Mouse (Mus musculus): ENCODE results near the gene Six2.
"Not testable (repeated sequence)": the region's sequence is repeated elsewhere in the genome, so short reads cannot be mapped to it uniquely, and the experiment has no call there.

The Six2 gene

DNA sequence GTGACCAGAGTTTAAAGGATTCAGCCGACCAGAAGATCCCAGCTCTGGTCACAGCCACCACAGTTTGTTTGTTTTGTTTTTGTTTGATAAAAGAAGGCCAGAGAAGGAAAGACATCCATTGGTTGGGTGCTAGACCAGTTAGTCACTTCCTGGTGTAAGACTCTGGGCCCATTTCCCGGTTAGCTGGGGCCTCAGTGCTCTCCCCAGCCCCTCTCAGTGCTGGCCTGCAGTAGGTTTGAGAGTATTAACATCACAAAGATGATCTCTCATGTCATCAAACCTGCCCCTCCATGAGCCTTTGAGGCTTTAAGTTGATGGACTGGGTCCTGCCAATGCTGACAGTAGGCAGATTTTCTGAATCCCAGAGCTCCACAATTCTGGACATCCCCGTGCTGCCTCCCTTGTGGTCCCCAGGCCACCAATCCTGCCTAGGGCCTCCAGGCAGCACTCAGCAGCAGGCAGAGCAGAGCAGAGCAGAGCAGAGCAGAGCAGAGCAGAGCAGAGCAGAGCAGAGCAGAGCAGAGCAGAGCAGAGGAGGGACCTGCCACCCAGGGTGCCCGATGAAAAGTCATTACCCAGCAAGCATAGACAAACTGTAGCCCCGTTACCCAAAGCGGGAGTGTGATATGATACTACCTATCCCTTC lies 2.4 kb upstream of the Six2 start:
- DNase-seq (ENCODE audit: low spot score), result no peak

DNA sequence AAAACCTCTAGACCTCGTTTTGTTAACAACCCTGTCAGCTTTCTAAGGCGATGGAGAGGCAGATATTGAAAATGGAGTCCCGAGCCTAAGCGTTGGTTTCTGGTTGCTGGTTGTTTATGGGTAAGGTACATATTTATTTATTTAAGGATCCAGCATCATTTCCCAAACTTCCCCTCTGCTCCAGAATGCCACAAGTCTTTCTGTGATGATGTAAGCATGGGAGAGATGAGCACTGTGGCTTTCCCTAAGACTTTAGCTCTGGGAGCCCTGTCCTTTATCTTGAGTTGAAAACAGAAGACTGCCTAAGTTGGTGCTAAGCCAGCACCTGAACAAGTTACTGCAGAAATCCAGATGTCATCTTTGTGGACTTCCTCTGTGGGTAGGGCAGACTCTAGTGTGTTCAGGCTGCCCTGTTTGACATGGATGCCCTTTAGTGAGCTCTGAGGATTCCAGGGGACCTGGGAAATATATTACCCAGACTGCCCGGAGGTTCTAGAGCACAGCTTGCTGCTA lies 1.8 kb upstream of the Six2 start:
- DNase-seq (ENCODE audit: low spot score), result no peak

DNA sequence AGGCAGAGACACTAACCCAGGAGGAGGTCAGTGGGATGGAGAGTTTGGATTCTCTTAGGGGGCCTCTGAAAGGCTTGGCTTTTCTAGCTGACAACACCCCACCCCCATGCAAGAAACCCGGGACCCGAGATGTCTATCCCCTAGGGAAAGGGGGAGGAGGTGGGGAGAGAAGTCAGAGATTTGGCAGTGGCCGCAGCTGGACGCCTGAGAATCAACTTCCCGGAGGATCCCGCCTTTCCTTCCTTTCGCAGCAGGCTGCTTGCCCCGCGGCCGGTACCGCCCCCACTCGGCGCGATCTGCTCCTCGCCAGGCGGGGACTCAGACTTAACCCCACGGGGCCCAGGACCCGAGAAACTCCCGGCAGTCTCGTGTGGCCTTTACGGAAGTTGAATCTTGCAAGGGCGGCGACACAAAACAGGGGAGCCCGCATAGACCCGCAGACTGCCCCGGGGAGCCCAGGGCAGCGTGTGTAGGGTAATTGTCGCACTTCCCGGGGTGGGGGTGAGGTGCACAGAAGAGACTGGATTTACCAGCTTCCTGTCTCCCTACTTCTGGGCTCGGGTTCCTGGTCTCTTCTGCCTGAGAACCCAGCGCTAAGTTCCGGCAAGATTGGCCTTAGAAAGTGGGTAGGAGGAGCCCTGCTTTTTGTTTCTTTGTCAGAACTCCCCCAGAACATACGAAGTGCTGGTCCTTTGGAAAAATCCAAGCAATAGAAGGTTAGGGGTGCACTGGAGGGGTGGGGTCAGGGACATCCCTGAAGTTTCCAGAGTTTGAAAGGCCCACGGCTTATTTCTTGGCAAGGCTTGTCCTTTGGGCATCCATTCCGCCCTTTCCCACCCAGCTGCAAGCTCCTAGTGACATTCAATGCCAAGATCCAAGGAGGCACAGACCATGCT lies 1.1 kb upstream of the Six2 start:
- peak; percentile 36 for DNase-seq (ENCODE audit: low spot score)

DNA sequence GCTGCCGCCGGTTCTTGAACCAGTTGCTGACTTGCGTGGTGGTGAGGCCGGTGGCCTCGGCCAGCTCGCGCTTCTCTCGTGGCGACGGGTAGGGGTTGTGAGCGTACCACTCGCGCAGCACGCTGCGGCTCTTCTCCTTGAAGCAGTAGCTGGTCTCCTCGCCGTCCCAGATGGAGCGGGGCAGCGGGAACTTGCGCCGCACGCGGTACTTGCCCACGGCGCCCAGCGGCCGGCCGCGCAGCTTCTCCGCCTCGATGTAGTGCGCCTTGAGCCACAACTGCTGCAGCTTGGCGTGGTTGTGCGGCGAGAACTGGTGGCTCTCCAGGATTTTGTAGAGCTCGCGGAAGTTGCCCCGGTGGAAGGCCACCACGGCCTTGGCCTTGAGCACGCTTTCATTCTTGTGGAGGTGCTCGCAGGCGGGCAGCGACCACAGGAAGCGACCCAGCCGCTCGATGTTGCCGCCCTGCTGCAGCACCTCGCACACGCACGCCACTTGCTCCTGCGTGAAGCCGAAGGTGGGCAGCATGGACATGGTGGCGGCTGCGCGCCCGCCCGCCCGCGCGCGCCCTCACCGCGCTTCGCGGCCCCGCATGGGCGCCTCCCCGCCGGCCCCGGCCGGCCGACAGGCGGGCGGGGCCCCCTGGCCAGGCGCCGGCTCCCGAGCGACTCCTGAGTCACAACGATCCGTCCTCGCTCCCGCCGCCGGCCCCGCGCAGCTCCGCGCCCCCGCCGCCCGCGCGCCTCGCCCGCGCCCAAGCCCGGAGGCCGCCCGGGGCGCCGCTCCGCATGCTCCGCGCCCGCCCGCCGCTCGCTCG lies 446 bp downstream of the Six2 start:
- DNase-seq (ENCODE audit: low spot score), result no peak

DNA sequence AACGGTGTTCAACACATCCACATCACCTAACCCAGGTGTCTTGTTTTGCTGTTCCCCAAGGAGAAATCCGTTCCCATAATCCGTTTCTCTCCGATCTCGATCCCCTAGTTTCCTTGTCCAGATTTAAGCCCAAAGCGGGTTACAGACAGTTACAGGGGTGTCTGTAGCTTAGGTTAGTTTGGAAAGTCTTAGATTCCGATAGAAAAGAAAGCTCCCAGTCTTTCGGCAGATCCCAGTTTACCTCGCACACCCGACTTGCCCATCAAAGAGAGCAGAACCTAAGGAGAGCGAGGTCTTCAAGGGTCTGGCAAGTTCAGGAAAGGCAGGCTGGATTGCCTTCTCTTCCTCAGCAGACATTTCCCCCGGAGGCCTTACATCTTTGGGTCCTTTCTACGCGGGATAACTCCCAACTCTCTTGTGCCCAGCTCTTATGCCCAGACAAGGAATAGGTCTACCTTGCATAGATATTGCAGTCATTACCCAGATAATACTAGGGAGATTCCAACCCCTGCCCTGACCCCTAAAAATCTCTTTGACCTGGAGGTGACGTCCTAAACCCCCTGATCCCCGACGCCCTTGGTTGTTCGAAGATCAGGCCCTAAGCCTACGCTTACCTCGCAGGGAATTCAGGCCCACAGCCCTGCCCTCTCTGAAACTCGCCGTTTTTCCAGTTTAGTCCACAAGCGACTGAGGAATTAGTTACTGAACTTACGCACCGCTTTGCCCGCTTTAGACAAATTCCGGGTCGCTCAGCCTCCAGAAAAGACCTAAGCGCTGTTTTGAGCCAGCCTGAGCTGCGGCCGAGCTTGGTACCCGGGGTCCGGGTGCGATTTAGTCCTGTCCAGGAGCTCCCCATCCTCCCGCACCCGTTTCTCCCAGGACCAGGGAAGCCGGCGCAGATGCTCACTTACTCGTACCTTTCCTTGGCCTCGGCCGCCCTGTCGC lies 1.3 kb downstream of the Six2 start:
- DNase-seq (ENCODE audit: low spot score), result no peak

- no peak for DNase-seq (ENCODE audit: low spot score)
Measured at GRCm38 (mm10) chr17:85685689-85686281, 2.3 kb downstream of the Six2 start.

GRCm38 (mm10) chr17:85684841-85685688 lies 3.0 kb downstream of the Six2 start:
- no peak for DNase-seq (ENCODE audit: low spot score)

- DNase-seq (ENCODE audit: low spot score), result not testable (repeated sequence)
Measured at GRCm38 (mm10) chr17:85684436-85684835, 3.6 kb downstream of the Six2 start.

DNA sequence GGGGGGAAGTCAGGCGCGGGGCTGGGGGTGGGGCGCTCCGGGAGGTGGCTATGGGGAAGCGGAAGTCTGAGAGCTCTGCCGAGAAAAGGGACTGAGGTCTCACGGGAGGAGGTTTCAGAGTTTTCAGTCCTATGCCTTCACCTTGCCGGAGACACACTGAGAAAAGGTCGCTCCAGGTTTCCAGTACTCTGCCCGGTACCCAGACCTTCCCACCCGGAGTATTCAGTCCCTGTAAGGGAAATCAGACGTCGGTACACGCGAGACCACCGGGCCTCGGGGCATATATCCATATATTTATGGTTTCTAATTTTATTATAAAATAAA lies 4.1 kb downstream of the Six2 start:
- no peak for DNase-seq (ENCODE audit: low spot score)

DNA sequence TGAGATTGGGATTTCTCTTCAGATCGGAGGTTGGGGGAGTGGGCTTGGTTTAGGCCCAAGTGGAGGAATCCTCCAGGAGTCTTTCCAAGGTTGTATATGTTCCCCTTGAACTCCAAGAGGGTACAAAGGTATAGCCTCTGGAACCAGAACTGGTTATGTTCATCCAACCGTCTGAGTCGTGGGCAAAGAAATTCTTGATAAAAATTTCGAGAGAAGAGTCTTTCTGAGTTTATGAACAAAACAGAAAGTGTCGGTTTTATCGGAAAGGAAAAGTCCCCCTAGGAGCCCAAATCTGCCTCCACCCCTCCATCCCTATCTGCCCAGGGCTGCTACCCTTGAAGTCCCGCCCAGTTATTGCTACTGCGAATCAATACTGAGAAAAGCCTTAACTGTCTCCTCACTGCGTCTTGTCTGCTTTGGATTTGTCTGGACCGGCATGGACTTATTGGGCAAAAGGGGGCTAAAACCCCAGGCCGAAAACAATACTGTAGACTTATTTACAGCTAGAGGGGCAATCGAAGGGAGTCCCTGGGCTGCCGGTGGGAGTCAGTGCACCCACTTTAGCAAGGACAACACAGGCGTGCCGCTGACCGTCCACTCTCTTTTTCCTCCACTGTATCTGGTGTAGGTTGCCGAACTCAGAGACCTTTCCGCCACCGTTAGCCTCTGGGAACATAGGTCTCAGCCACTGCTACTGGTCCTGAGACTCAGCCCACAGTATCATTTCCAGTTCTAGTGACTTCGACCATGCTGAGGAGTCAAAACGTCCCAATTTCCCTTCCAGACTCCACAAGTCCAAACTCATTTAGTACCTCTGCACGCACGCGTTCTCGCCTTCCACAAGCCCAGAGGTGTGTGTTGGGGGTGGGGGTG lies 4.7 kb downstream of the Six2 start:
- no peak for DNase-seq (ENCODE audit: low spot score)

- DNase-seq (ENCODE audit: low spot score), result no peak
Measured at GRCm38 (mm10) chr17:85682181-85682710, 5.8 kb downstream of the Six2 start.

- DNase-seq (ENCODE audit: low spot score), result no peak
Measured at GRCm38 (mm10) chr17:85681741-85682140, 6.3 kb downstream of the Six2 start.

DNA sequence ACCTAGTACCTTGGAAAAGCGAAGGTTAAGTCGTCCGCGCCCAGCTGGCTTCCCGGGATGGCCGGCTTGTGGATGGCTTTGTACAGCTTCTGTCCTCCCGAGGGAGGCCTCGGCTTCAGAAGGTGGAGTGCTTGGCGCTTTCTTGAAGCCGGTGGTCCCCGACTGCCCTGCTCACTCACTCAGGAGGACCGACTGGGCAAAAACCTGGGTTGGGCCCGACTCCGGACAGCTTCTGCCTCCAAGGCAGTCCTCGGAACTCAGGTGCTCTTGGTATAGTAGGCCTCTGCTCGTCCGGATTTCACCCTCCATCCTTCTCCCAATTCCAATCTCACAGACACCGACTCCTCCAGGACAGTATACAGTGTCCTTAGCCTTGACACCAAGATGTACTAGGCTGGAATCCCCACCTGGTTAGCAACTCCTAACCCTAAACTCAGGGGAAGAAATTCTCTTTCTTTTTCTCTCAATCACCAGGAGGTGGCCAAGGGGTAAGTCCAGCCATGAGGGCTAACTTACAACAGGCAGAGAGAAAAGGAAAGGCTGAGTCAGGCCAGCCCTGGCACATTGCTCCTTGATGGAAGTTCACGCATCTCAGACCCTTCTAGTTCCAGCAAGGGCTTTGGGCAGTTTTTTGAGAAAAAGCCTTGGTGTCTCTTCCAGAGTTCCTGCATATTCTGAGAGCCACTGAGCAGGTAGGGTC lies 7.1 kb downstream of the Six2 start:
- no peak for DNase-seq (ENCODE audit: low spot score)

DNA sequence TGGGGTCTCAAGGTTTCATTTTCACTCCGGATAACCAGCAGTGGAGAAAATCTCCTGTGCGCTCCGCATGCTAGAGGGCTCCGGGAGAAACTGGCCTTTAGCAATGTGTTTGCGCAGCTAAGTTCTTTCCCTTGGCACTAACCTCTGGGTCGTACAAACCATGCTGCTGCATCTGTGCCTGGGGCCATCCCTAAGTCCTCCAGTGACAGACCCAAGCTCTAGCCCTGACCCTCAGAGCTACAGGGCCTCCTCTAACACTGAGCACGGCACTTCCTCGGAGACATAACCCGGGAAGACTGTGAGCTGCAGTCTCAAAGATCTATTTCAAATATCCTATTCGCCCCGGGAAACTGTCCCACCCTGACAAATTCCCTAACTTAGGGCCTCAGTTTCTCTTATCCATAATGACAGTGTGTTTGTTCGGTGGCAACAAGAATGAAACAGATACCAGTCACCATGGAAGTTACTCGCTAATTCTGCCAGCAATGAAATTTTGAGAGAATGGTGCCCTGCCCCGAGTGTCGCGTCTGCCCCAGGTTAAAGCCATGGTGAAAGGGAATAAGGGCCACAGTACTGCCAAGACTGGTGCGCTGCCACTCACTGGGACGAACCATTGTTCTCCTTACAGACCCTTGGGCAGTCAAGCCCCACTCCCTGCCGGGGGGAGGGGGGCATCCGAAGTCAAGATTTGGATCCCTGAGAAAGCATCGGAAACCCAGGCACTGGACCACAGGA lies 7.8 kb downstream of the Six2 start:
- no peak for DNase-seq (ENCODE audit: low spot score)

GRCm38 (mm10) chr17:85679651-85680050 lies 8.4 kb downstream of the Six2 start:
- DNase-seq (ENCODE audit: low spot score), result no peak

- peak; percentile 76 for DNase-seq (ENCODE audit: low spot score)
Measured at GRCm38 (mm10) chr17:85664618-85665320, 23.3 kb downstream of the Six2 start.

DNA sequence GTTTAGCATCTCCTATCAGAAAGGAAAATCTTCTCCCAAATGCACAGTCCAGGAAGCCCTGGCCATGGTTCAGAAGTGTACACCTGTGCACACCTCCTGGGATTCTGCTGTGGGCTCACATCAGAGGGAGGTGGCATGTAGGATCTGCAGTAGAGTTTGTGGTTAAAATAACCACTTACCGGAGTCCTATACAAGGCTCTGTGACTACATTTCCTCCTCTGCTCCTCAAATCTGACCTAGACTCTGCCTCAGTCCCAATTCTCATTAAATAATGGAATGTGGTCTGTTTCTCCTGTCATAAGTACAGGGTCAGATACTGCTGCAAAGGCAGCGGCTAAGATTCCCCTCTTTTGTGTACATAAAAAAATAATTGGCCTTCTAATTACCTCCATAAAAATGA lies 23.9 kb downstream of the Six2 start:
- DNase-seq (ENCODE audit: low spot score), result no peak

All from urinary bladder, postnatal 14 days (tissue).